Mouse (Mus musculus): ENCODE results near the gene Kcna4.

GRCm38 (mm10) chr2:107345299-107345698 is 54.9 kb downstream of the Kcna4 start:
- no peak for TF ChIP-seq NRF1 (IDR thresholded peaks at IDR 0.05; ENCODE audit: low read depth, low read length)
- no peak for TF ChIP-seq CTCF (conservative IDR thresholded peaks at IDR 0.05 in 1 of 2, IDR thresholded peaks at IDR 0.05 in 1 of 2; ENCODE audit: low read depth in 2 of 2, low read length in 2 of 2)
- TF ChIP-seq USF1 (IDR thresholded peaks at IDR 0.05; ENCODE audit: low read depth, low read length) = no peak
